Mouse (Mus musculus): ENCODE data around the gene Nagpa.

Nagpa gene

GRCm38 (mm10) chr16:5195080-5195479 lies 8.7 kb downstream of the Nagpa start:
- peak; percentile 51 for DNase-seq (ENCODE audit: low read depth)

- no peak for DNase-seq (ENCODE audit: low read depth)
These were observed 17.6 kb downstream of the Nagpa start for GRCm38 (mm10) chr16:5186234-5186633.

- no peak for DNase-seq (ENCODE audit: low read depth)
These were observed 18.1 kb downstream of the Nagpa start for GRCm38 (mm10) chr16:5185691-5186090.

- no peak for DNase-seq (ENCODE audit: low read depth)
These were observed 18.9 kb downstream of the Nagpa start for GRCm38 (mm10) chr16:5184956-5185355.

GRCm38 (mm10) chr16:5184101-5184500 lies 19.7 kb downstream of the Nagpa start:
- no peak for DNase-seq (ENCODE audit: low read depth)

- no peak for DNase-seq (ENCODE audit: low read depth)
These were observed 20.4 kb downstream of the Nagpa start for GRCm38 (mm10) chr16:5183310-5183975.

GRCm38 (mm10) chr16:5172636-5173035 lies 31.2 kb downstream of the Nagpa start:
- DNase-seq (ENCODE audit: low read depth), result no peak

GRCm38 (mm10) chr16:5168829-5169228 lies 35.0 kb downstream of the Nagpa start:
- DNase-seq (ENCODE audit: low read depth), result no peak

GRCm38 (mm10) chr16:5168038-5168437 lies 35.8 kb downstream of the Nagpa start:
- DNase-seq (ENCODE audit: low read depth), result no peak

- no peak for DNase-seq (ENCODE audit: low read depth)
These were observed 39.5 kb downstream of the Nagpa start for GRCm38 (mm10) chr16:5164327-5164726.

- DNase-seq (ENCODE audit: low read depth), result no peak
These were observed 44.6 kb downstream of the Nagpa start for GRCm38 (mm10) chr16:5159248-5159647.

- DNase-seq (ENCODE audit: low read depth), result no peak
These were observed 46.7 kb downstream of the Nagpa start for GRCm38 (mm10) chr16:5157113-5157512.

GRCm38 (mm10) chr16:5156495-5156894 lies 47.3 kb downstream of the Nagpa start:
- DNase-seq (ENCODE audit: low read depth), result no peak

GRCm38 (mm10) chr16:5155014-5155413 lies 48.8 kb downstream of the Nagpa start:
- DNase-seq (ENCODE audit: low read depth), result no peak

GRCm38 (mm10) chr16:5153299-5154026 lies 50.3 kb downstream of the Nagpa start:
- no peak for DNase-seq (ENCODE audit: low read depth)

- no peak for DNase-seq (ENCODE audit: low read depth)
These were observed 53.3 kb downstream of the Nagpa start for GRCm38 (mm10) chr16:5150544-5150943.

- DNase-seq (ENCODE audit: low read depth), result no peak
These were observed 56.8 kb downstream of the Nagpa start, which contains the start of gene Sec14l5 for GRCm38 (mm10) chr16:5147037-5147385. Gene Sec14l5 (plus strand): TSS chr16:5147109.

- DNase-seq (ENCODE audit: low read depth), result peak; percentile 39
These were observed 57.3 kb downstream of the Nagpa start for GRCm38 (mm10) chr16:5146367-5147036.

- peak; percentile 71 for DNase-seq (ENCODE audit: low read depth)
These were observed 58.2 kb downstream of the Nagpa start for GRCm38 (mm10) chr16:5145570-5145969.
